In genomic region chr4:108621504-108621903, GRCm38 (mm10) we compare ENCODE assay signal across 13 mouse cellular contexts. TPM values are rescaled to one million over a fixed set of nuclear protein-coding genes. Genes with fewer than 3 reads are reported as not detected.
DNase-seq lines count a peak whose midpoint lies in the region; ATAC-seq and TF ChIP-seq lines count a peak whose summit lies in the region.
"Had no signal": no experiment of that assay in that cellular context is flagged by ENCODE, and none has a peak within 500 bp of the region (broad histone marks: within the 10 kb centered on the region; RNA-seq: fewer than 3 reads in every experiment).

No protein-coding gene starts in this region.

- DNase-seq in cerebellum, postnatal 10 days = peak; percentile 43 to 45
- no peak for DNase-seq in cerebellum, postnatal 25 days
- DNase-seq in liver (peak; percentile 33), CH12.LX (ENCODE audit: extremely low read depth) (peak; percentile 19)
- peak; percentile 40 for DNase-seq in naive thymus-derived CD4-positive, alpha-beta T cell, adult 2 months (ENCODE audit: low read depth)
- no peak for DNase-seq in right cerebral cortex, adult 2 months (ENCODE audit: low spot score in 2 of 2)
- DNase-seq: adrenal gland, adult 8-10 months; cerebellum, adult 11 months had no signal

- TF ChIP-seq CTCF in CH12.LX (conservative IDR thresholded peaks at IDR 0.05 in 1 of 2, IDR thresholded peaks at IDR 0.05 in 1 of 2; ENCODE audit: low read depth in 2 of 2, low read length in 2 of 2) = peak in 1 of 2 experiments; percentile 28; a peak in 2 of 4 replicates

- no peak for TF ChIP-seq POLR2A in CH12.LX (IDR thresholded peaks at IDR 0.05; ENCODE audit: low read depth, low read length)

- H3K4me1 ChIP-seq in liver, embryonic 12.5 days = peaks cover 23% of the 10 kb centered on the region
- H3K4me1 ChIP-seq in CH12.LX (ENCODE audit: control insufficient read depth in 1 of 2, insufficient read depth in 2 of 2) = peaks cover 4 to 29% of the 10 kb centered on the region in 2 experiments; a peak in 3 of 4 replicates
- peaks cover 10% of the 10 kb centered on the region; the same call in 1 of the 2 replicates for H3K4me1 ChIP-seq in kidney, embryonic 14.5 days (ENCODE audit: control insufficient read depth, insufficient read depth, low read length)

- H3K4me2 ChIP-seq in liver, embryonic 12.5 days = no peak overlapping the region
- H3K4me2 ChIP-seq in CH12.LX (ENCODE audit: insufficient read depth, low read depth, poor library complexity, severe bottlenecking) = no peak overlapping the region
- H3K4me2 ChIP-seq in kidney, embryonic 14.5 days (replicated peaks; ENCODE audit: low read depth, low read length) = no peak overlapping the region

- ATAC-seq in liver, embryonic 12.5 days = no peak
- no peak for ATAC-seq in kidney, embryonic 14.5 days (ENCODE audit: low FRiP score, low TSS enrichment)

- H3K9me3 ChIP-seq in liver, embryonic 12.5 days (replicated peaks) = no peaks in the 10 kb centered on the region
- H3K9me3 ChIP-seq in CH12.LX (replicated peaks; ENCODE audit: low read length) = no peaks in the 10 kb centered on the region
- no peaks in the 10 kb centered on the region for H3K9me3 ChIP-seq in kidney, embryonic 14.5 days (ENCODE audit: control insufficient read depth, low read length)
- H3K9me3 ChIP-seq: embryonic facial prominence, embryonic 15.5 days; hindbrain, embryonic 15.5 days; limb, embryonic 10.5 days had no signal

- in situ Hi-C loops in CH12.LX (cut with MboI; ENCODE audit: low pct_ligation_motif_present, low pct_unique_long_range_greater_than_20kb, low sequenced_read_pairs) = no loop called here

- H3K79me2 ChIP-seq in CH12.LX (replicated peaks; ENCODE audit: control insufficient read depth, extremely low read depth, insufficient read depth, poor library complexity, severe bottlenecking) = peaks cover 3% of the 10 kb centered on the region; the same call in 1 of the 2 replicates

- WGBS in liver, embryonic 12.5 days (ENCODE audit: insufficient replicate concordance) = 88% methylated on average over 6 of the region's 6 CpGs
- WGBS in kidney, embryonic 14.5 days = 93% methylated on average over 6 of the region's 6 CpGs

- H3K9ac ChIP-seq in liver, embryonic 12.5 days = no peak overlapping the region
- H3K9ac ChIP-seq in CH12.LX (ENCODE audit: insufficient read depth, low read depth) = no peak overlapping the region
- H3K9ac ChIP-seq in kidney, embryonic 14.5 days (ENCODE audit: low read depth, low read length) = no peak overlapping the region

- no peaks in the 10 kb centered on the region for H3K27me3 ChIP-seq in liver, embryonic 12.5 days (replicated peaks)
- no peaks in the 10 kb centered on the region for H3K27me3 ChIP-seq in CH12.LX (replicated peaks)
- no peaks in the 10 kb centered on the region for H3K27me3 ChIP-seq in kidney, embryonic 14.5 days (ENCODE audit: control insufficient read depth, insufficient read depth, low read length)
- H3K27me3 ChIP-seq: embryonic facial prominence, embryonic 15.5 days; hindbrain, embryonic 15.5 days had no signal

- no peak overlapping the region for H3K4me3 ChIP-seq in liver, embryonic 12.5 days
- no peak overlapping the region for H3K4me3 ChIP-seq in CH12.LX (replicated peaks in 1 of 3; ENCODE audit: low read depth in 2 of 3, low read length in 2 of 3, poor library complexity in 1 of 3)
- H3K4me3 ChIP-seq in kidney, embryonic 14.5 days (ENCODE audit: low read length) = no peak overlapping the region

- no peak overlapping the region for H3K27ac ChIP-seq in liver, embryonic 12.5 days
- no peak overlapping the region for H3K27ac ChIP-seq in CH12.LX (ENCODE audit: insufficient read depth, low read depth)
- no peak overlapping the region for H3K27ac ChIP-seq in kidney, embryonic 14.5 days (ENCODE audit: low read depth, low read length)
- H3K27ac ChIP-seq: embryonic facial prominence, embryonic 15.5 days; limb, embryonic 10.5 days had no signal

- TF ChIP-seq EP300 in CH12.LX (IDR thresholded peaks at IDR 0.05; ENCODE audit: low read length) = no peak

- H3K36me3 ChIP-seq in liver, embryonic 12.5 days = peaks cover 38% of the 10 kb centered on the region
- H3K36me3 ChIP-seq in CH12.LX (replicated peaks in 1 of 2; ENCODE audit: control insufficient read depth in 1 of 2, insufficient read depth in 1 of 2, low read length in 1 of 2) = peaks cover 31 to 54% of the 10 kb centered on the region in 2 experiments
- H3K36me3 ChIP-seq in kidney, embryonic 14.5 days (ENCODE audit: control insufficient read depth, insufficient read depth, low read length) = peaks cover 22% of the 10 kb centered on the region

- no peak; the same call in none of the 2 replicates for TF ChIP-seq RAD21 in CH12.LX (IDR thresholded peaks at IDR 0.05; ENCODE audit: low read depth, low read length)

- dilution Hi-C loops in CH12.LX (cut with MboI; ENCODE audit: extremely low pct_ligation_motif_present, extremely low pct_unique_long_range_greater_than_20kb, low sequenced_read_pairs) = no loop called here

TF ChIP-seq in CH12.LX, 34 proteins besides CTCF, POLR2A, EP300 and RAD21:
- TF ChIP-seq MAZ (IDR thresholded peaks at IDR 0.05; ENCODE audit: low read depth, low read length) = no peak
- no peak for TF ChIP-seq HCFC1 (IDR thresholded peaks at IDR 0.05; ENCODE audit: low read depth, low read length)
- TF ChIP-seq KAT2A (IDR thresholded peaks at IDR 0.05; ENCODE audit: insufficient replicate concordance, low read length) = no peak
- TF ChIP-seq IRF4 (IDR thresholded peaks at IDR 0.05; ENCODE audit: low read depth, low read length) = no peak
- no peak for TF ChIP-seq ETS1 (conservative IDR thresholded peaks at IDR 0.05; ENCODE audit: low read depth, low read length)
- no peak for TF ChIP-seq POLR2AphosphoS2 (IDR thresholded peaks at IDR 0.05; ENCODE audit: low read depth, low read length)
- no peak for TF ChIP-seq MYC (IDR thresholded peaks at IDR 0.05; ENCODE audit: low read depth, low read length)
- TF ChIP-seq RCOR1 (conservative IDR thresholded peaks at IDR 0.05; ENCODE audit: low read depth, low read length) = no peak

RNA-seq across cellular contexts. Expression of gene Cc2d1b, which starts 1.8 kb away (rescaled TPM):
- polyA plus RNA-seq in liver, embryonic 12.5 days (2016; fragmentation: Nextera tagmentation; extraction: Ambion mirVana) = 18.9 and 20.2 TPM in 2 replicates
- total RNA-seq in CH12.LX (2012; rRNA removed) (60.9 and 61.4 TPM in 2 replicates), CH12.LX (2014; rRNA removed) (48.9 and 59.0 TPM in 2 replicates)
- 57.5 and 69.1 TPM in 2 replicates for polyA plus RNA-seq in CH12.LX (2012; ENCODE audit: insufficient read length, low read depth)
- polyA plus RNA-seq in kidney, embryonic 14.5 days (2014; fragmentation: Nextera tagmentation; extraction: Ambion mirVana) = 19.6 and 31.8 TPM in 2 replicates

RNA-seq across cellular contexts. Expression of gene Orc1, which starts 42.3 kb away (rescaled TPM):
- 27.9 and 29.0 TPM in 2 replicates for polyA plus RNA-seq in liver, embryonic 12.5 days (2016; fragmentation: Nextera tagmentation; extraction: Ambion mirVana)
- total RNA-seq in CH12.LX (2012; rRNA removed) (16.3 and 20.5 TPM in 2 replicates), CH12.LX (2014; rRNA removed) (25.1 and 25.4 TPM in 2 replicates)
- 24.8 and 25.0 TPM in 2 replicates for polyA plus RNA-seq in CH12.LX (2012; ENCODE audit: insufficient read length, low read depth)
- polyA plus RNA-seq in kidney, embryonic 14.5 days (2014; fragmentation: Nextera tagmentation; extraction: Ambion mirVana) = 8.3 and 11.8 TPM in 2 replicates

RNA-seq across cellular contexts. Expression of gene Prpf38a, which starts 42.4 kb away (rescaled TPM):
- polyA plus RNA-seq in liver, embryonic 12.5 days (2016; fragmentation: Nextera tagmentation; extraction: Ambion mirVana) = 62.4 and 65.8 TPM in 2 replicates
- total RNA-seq in CH12.LX (2012; rRNA removed) (51.1 and 63.1 TPM in 2 replicates), CH12.LX (2014; rRNA removed) (107 and 127 TPM in 2 replicates)
- polyA plus RNA-seq in CH12.LX (2012; ENCODE audit: insufficient read length, low read depth) = 82.2 and 98.7 TPM in 2 replicates
- polyA plus RNA-seq in kidney, embryonic 14.5 days (2014; fragmentation: Nextera tagmentation; extraction: Ambion mirVana) = 96.5 and 111 TPM in 2 replicates

Comparison
In these comparisons a context has a peak if more than half of its experiments do, and no peak if none do; other contexts are left out.
1. DNase-seq: peak in cerebellum, postnatal 10 days (2 of 2), liver (single experiment), CH12.LX (single experiment) and naive thymus-derived CD4-positive, alpha-beta T cell, adult 2 months (single experiment); none in cerebellum, postnatal 25 days (0 of 2) and right cerebral cortex, adult 2 months (0 of 2).